Mouse (Mus musculus) liver, embryonic 14.5 days (tissue): Measurements from ENCODE around the gene Ehf. TPM values are rescaled to one million over a fixed set of nuclear protein-coding genes. Genes with fewer than 3 reads are reported as not detected.

Experiments
- ATAC-seq: fragments of 200-750 bp; cut with Nextera tagmentation; 2 replicates; pipeline ENCODE4 v1.8.0; 2017; ENCODE audit warnings: moderate number of reproducible peaks, mild to moderate bottlenecking, moderate library complexity; ENCODE audit not compliant: insufficient read depth
- DNase-seq, 3 experiments: peaks; one replicate each; pipeline ENCODE4 v3.0.0-alpha.2; 2012 to 2013; ENCODE audit warnings: low read depth in 3 of 3, low spot score in 3 of 3
- H3K27ac ChIP-seq: fragments of 300-500 bp; sonication (generic); 2 replicates; pipeline ENCODE4 v1.5.1; 2014; ENCODE audit warnings: moderate library complexity, mild to moderate bottlenecking, control low read depth, inconsistent platforms
- H3K27me3 ChIP-seq: fragments of 300-500 bp; sonication (generic); 2 replicates; pipeline ENCODE4 v1.6.1; 2014; ENCODE audit warnings: mild to moderate bottlenecking, low read length, moderate library complexity; ENCODE audit not compliant: control insufficient read depth, insufficient read depth
- H3K36me3 ChIP-seq: fragments of 300-500 bp; sonication (generic); replicated peaks from 2 replicates; pipeline ENCODE4 v1.6.1; 2014; ENCODE audit warnings: low read depth; ENCODE audit not compliant: control insufficient read depth, insufficient read depth
- H3K4me1 ChIP-seq, 2 experiments: fragments of 200-500 bp in 1 of 2; fragments of 300-500 bp in 1 of 2; sonication (generic) in 1 of 2; replicated peaks; 2 replicates each; pipeline ENCODE4 v1.6.1; 2012 to 2014; ENCODE audit warnings: antibody characterized with exemption in 1 of 2, inconsistent platforms in 1 of 2, low read length in 1 of 2; ENCODE audit not compliant: control insufficient read depth in 2 of 2, insufficient read depth in 2 of 2
- H3K4me2 ChIP-seq: fragments of 300-500 bp; sonication (generic); 2 replicates; pipeline ENCODE4 v1.6.1; 2014; ENCODE audit warnings: low read depth, mild to moderate bottlenecking, control low read depth, moderate library complexity
- H3K4me3 ChIP-seq, 2 experiments: fragments of 200-500 bp in 1 of 2; fragments of 300-500 bp in 1 of 2; sonication (generic) in 1 of 2; 2 replicates each; pipeline ENCODE4 v1.5.1; 2012 to 2014; ENCODE audit warnings: low read depth in 2 of 2, low read length in 2 of 2, mild to moderate bottlenecking in 2 of 2, control low read depth in 1 of 2, inconsistent platforms in 1 of 2, moderate library complexity in 1 of 2; ENCODE audit not compliant: insufficient read depth in 1 of 2
- H3K9ac ChIP-seq: fragments of 300-500 bp; sonication (generic); replicated peaks from 2 replicates; pipeline ENCODE4 v1.6.1; 2014; ENCODE audit warnings: mild to moderate bottlenecking, control low read depth, moderate library complexity
- H3K9me3 ChIP-seq: fragments of 300-500 bp; sonication (generic); 2 replicates; pipeline ENCODE4 v1.6.1; 2016; ENCODE audit warnings: low read length, mixed read lengths; ENCODE audit not compliant: control insufficient read depth
- CTCF ChIP-seq: IDR thresholded peaks from 2 replicates; pipeline ENCODE4 v1.5.1; 2016; ENCODE audit warnings: antibody characterized with exemption, low read depth, control low read depth
- EP300 ChIP-seq: IDR thresholded peaks from 2 replicates; pipeline ENCODE4 v1.6.1; 2016; ENCODE audit warnings: antibody characterized with exemption, low read depth
- WGBS: fragments of 180-500 bp; shearing (Covaris S2); extraction: QIAGEN DNeasy Blood & Tissue Kit; methylation state at CpG from one replicate; pipeline ENCODE4 v1.1.7; 2014; ENCODE audit not compliant: insufficient replicate concordance; 5-methylcytosine and 5-hydroxymethylcytosine counted together
- polyA plus RNA-seq, 2 experiments: library from polyadenylated mRNA; depleted of rRNA in 1 of 2; stranded (reverse) in 1 of 2; unstranded in 1 of 2; fragments of >200 nt; fragmentation: Nextera tagmentation in 1 of 2; extraction: Ambion mirVana in 1 of 2; gene quantifications; 2 replicates each; pipeline versions ENCODE4 v1.2.1 to v1.2.3; 2012 to 2014

Ehf gene
- polyA plus RNA-seq, 2 experiments: 0.04 to 0.08 TPM

- DNase-seq (no peak), ATAC-seq (no peak)
- Histone ChIP-seq H3K27me3 (no peaks in the 10 kb centered on the region), H3K9me3 (no peaks in the 10 kb centered on the region), H3K27ac (no peak overlapping the region), H3K36me3 (no peaks in the 10 kb centered on the region), H3K4me2 (no peak overlapping the region), H3K4me3 (no peak overlapping the region), H3K9ac (no peak overlapping the region), H3K4me1 (peaks cover 4 to 14% of the 10 kb centered on the region in 2 experiments; a peak in 3 of 4 replicates)
- no peak for TF ChIP-seq EP300
- TF ChIP-seq CTCF: no peak
- 67% methylated on average over 3 of the region's 3 CpGs for WGBS
Measured at GRCm38 (mm10) chr2:103331666-103332191, 28.7 kb upstream of the Ehf start.

GRCm38 (mm10) chr2:103328731-103329130 is 25.7 kb upstream of the Ehf start:
- ATAC-seq: peak; percentile 71; the same call in 1 of the 2 replicates
- Histone ChIP-seq H3K4me1 (peaks cover 0 to 20% of the 10 kb centered on the region in 2 experiments; a peak in 2 of 4 replicates), H3K4me2 (no peak overlapping the region), H3K9ac (no peak overlapping the region), H3K9me3 (no peaks in the 10 kb centered on the region), H3K27ac (no peak overlapping the region), H3K4me3 (no peak overlapping the region), H3K27me3 (no peaks in the 10 kb centered on the region), H3K36me3 (no peaks in the 10 kb centered on the region)
- WGBS: 62% methylated on average over 4 of the region's 4 CpGs
- no peak for DNase-seq
- TF ChIP-seq CTCF (no peak), EP300 (peak; percentile 40)

- no peak for DNase-seq
- TF ChIP-seq CTCF: no peak
- no peak for TF ChIP-seq EP300
- no peaks in the 10 kb centered on the region for H3K36me3 ChIP-seq
- peaks cover 18 to 42% of the 10 kb centered on the region in 2 experiments for H3K4me1 ChIP-seq
- WGBS: 52% methylated on average over 7 of the region's 7 CpGs
- H3K4me3 ChIP-seq: no peak overlapping the region
- H3K27me3 ChIP-seq: no peaks in the 10 kb centered on the region
- no peak overlapping the region for H3K27ac ChIP-seq
- no peak overlapping the region for H3K4me2 ChIP-seq
- no peak for ATAC-seq
- H3K9ac ChIP-seq: no peak overlapping the region
- no peaks in the 10 kb centered on the region for H3K9me3 ChIP-seq
Measured at GRCm38 (mm10) chr2:103325301-103326048, 22.4 kb upstream of the Ehf start.

- no peaks in the 10 kb centered on the region for H3K36me3 ChIP-seq
- H3K4me3 ChIP-seq: no peak overlapping the region
- H3K4me1 ChIP-seq: peaks cover 18 to 45% of the 10 kb centered on the region in 2 experiments
- no peaks in the 10 kb centered on the region for H3K27me3 ChIP-seq
- no peak for DNase-seq
- H3K9me3 ChIP-seq: no peaks in the 10 kb centered on the region
- H3K9ac ChIP-seq: no peak overlapping the region
- 39% methylated on average over 2 of the region's 2 CpGs for WGBS
- peak; percentile 36; the same call in 1 of the 2 replicates for ATAC-seq
- H3K27ac ChIP-seq: no peak overlapping the region
- H3K4me2 ChIP-seq: no peak overlapping the region
- TF ChIP-seq EP300: peak; percentile 52
- no peak for TF ChIP-seq CTCF
Measured at GRCm38 (mm10) chr2:103324320-103324719, 21.2 kb upstream of the Ehf start.

- 0 out of 2 replicates have a peak, but pooled peaks have one; percentile 2 for ATAC-seq
- H3K4me3 ChIP-seq: no peak overlapping the region
- peak overlapping the region; percentile 50 for H3K27ac ChIP-seq
- 23% methylated on average over 1 of the region's 1 CpGs for WGBS
- H3K9me3 ChIP-seq: no peaks in the 10 kb centered on the region
- no peak for DNase-seq
- H3K36me3 ChIP-seq: no peaks in the 10 kb centered on the region
- peaks cover 18 to 40% of the 10 kb centered on the region in 2 experiments for H3K4me1 ChIP-seq
- H3K27me3 ChIP-seq: no peaks in the 10 kb centered on the region
- H3K9ac ChIP-seq: no peak overlapping the region
- TF ChIP-seq CTCF: no peak
- no peak for TF ChIP-seq EP300
- no peak overlapping the region for H3K4me2 ChIP-seq
Measured at GRCm38 (mm10) chr2:103322171-103322570, 19.1 kb upstream of the Ehf start.
